Mouse (Mus musculus): ENCODE data around the gene Fam163b.

Fam163b gene

DNA sequence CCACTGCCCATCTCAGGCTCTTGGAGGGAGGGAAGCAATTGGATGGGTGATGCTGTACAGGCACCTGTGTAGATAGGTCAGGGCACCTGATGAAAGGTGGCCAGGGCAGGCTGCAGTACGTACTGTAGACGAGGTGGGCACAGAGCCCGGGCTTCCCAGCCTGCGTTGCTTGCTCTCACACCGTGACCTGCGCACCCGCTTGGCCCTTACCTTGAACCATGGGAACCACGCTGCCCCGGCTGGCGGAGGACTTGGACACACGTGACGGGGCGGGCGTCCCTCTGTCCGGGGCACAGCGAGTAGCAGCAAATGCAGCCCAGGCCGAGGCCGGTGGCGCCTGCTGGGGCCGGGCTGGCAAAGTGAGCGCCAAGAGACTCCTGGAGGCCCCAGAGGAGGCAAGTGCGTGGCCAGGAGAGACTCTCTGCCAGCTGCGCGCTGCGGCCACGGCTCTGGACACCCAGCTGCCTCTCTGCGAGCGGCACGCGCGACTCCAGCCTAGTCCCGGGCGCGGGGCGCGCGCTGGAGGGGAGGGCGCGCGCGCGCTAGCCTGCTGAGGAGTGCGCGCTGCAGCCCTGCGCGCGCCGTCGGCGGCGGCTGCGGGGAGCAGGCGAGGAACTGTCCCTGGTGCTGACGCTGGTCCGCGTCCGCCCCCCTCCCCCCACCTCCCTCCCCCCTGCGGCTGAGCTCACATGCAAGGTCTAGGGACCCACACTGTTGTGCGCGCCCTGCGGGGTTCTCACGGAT is at the start of gene Fam163b:
Gene Fam163b (minus strand): TSS at position 542 of the 744 bp plus-strand sequence.
- no peak for DNase-seq

DNA sequence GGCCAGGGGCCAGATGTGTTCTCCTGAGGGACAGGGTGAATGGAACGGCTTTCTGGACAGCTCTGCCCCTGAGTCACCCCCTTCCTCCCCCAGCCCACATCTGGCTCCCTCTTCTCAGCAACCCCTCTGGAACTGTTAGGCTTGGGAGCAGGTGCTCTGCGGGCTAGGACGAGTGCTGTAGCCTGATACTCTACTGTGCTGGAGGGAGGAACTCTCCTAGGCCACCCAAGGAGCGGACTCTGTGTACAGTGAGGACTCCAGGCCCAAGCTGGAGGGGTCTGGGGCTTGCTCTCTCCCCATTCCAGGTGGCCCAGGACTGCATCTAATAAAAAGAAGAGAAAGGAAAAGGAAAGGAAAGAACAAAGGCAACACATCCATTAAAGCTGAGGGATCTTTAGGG is 47.7 kb upstream of the Fam163b start:
- no peak for DNase-seq

DNA sequence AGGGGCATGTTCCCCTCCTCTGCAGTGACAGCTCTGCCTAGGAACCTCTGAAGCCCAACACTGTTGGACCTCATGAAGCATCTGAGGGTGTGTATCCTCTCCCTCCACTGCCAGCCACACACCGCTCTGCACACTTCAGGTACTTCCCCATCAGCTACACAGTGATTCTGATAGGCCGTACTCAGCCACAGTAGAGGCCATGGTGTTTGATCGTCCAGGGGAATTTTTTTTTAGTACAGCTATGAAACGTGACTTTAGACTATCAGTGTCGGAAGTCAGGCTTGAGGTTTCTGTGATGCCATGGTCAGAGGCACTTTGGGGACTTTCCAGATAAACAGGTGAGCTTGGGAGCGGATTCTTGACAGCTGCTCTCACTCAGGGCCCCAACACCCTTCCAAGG is 45.2 kb upstream of the Fam163b start:
- DNase-seq, result peak in 1 of 2 experiments; percentile 16

DNA sequence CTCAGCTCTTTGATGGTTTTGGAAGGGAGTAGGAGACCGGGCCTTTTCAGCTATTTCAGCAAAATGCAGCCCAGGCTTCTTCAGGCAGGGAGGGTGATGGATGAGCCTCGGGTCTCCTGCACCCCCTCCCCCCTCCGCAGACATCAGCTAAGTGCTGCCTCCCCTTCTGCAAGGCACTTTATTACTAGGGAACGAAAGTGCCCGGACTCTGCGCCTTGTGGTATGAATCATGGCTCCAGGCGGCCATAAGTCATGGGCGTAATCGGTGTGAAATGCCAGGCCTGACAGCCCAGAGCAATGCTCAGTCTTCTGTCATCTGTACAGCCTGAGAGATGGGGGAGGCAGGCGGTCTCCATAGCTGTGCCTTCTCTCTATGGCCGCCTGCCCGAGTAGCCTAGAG is 41.4 kb upstream of the Fam163b start:
- no peak for DNase-seq

DNA sequence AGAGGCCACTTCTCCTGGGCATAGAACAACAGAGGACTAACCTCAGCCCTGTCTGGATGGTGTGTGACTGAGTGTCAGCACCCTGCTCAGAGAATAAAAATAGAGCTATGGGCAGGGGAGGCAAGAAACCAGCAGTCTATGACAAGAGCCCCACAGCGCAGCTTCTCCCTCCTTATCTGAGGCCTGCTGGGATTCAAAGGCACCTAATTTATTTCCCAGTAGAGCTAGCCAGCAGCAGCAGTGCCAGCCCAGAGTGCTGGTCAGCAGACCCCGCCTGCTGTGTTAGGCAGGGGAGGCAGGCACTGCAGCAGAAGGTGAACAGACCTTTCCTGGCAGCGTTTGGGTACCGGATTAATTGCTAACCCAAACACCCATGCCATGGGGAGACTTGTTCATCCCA is 39.6 kb upstream of the Fam163b start:
- no peak for DNase-seq

DNA sequence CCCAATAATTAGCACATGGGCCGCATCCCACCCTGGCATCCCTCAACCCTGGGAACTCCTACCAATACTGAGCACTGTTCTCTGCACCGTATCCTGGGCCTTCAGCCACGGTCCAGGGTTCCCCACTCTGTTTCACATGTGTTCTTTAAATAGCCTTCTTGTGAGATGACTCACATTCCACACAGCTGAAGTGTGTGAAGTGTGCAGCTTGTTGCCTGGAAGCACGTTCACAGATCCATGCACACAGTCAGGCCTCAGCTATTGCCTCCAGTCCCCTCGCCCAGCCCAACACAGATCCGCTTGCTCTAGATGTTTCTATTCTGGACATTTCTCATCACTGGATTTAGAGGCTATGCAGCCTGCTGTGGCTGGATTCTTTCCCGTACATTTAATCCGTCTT is 36.8 kb upstream of the Fam163b start:
- DNase-seq, result no peak

DNA sequence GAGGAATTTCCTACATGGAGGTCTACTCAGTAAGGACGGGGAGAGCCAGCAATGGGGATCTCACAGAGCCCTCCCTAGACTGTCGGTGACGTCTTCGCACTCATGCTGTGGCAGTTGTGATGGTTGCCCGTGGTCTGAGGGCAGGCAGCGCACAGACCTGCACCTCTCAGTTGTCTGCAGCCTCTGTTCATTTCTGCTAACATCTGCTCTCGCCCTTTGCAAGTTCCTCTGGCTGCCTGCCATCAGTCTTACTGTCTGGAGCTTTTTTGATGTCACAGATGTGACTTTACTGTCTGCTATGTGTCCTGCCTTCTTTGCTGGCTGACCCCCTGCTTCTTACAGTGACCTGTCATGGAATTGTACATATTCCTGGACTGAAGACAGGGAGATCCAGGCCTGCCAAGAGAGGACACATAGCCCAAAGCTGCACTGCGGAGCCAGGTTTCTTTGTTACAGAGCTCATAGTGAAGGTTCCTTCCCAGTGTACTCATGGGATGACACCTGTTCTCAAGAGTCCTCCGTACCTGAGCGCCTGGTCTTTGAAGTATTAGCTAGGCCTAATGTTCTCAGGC is 33.5 kb upstream of the Fam163b start:
- no peak for DNase-seq

DNA sequence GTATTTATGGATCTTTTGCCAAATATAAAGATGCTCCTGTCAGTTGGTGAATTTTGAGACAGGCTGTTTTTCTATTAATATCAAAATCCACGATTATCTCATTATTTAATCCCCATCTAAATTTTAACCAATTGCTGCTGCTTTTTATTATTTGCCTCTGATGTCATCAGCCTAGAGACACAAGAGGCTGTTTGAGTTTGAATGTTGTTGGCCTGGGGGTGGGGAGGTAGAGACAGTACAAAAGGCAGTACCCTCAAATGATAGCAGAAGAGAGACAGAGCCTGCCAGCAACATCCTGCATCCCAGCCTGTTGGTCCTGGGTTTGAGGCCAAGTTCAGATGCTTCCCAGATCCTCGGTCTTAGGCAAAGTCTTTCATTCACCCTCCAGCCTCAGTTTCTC is 32.0 kb upstream of the Fam163b start:
- DNase-seq, result no peak

DNA sequence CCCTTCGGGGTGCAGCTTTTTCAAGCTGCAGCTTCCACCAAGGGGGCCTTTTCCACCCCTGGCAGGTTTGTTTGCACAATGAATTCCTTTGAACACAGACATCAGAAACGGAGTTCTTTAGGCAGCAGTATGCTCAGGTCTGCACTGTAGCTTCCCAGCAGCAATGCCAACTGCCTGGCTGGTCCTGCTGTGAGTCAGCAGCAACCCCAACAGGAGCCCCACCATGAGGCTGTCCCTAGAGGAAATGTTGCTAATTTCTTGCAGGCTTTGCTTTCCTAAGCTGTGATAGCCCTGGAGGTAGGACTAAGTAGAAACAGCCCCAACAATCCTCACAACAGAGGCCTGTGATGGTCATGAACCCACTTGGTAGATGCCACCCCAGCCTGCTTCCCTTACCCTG is 24.7 kb upstream of the Fam163b start:
- no peak for DNase-seq

DNA sequence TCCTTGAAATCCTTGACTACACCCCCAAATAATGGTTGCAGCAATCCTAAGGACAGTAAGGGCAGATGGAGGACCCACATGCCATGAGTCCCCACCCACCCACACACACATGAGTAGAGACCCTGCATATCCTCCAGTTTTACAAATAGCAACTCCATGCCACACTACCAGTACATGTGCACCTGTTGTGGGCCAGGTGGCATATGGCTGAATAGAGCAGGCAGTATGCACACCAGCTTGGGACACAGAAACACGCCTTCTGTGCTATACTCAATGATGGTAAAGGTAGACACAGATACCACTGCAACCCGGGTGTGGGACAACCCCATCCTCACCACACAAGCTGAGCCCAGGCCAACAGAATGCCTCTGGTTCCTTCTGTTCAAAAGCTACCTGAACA is 23.8 kb upstream of the Fam163b start:
- DNase-seq, result no peak

DNA sequence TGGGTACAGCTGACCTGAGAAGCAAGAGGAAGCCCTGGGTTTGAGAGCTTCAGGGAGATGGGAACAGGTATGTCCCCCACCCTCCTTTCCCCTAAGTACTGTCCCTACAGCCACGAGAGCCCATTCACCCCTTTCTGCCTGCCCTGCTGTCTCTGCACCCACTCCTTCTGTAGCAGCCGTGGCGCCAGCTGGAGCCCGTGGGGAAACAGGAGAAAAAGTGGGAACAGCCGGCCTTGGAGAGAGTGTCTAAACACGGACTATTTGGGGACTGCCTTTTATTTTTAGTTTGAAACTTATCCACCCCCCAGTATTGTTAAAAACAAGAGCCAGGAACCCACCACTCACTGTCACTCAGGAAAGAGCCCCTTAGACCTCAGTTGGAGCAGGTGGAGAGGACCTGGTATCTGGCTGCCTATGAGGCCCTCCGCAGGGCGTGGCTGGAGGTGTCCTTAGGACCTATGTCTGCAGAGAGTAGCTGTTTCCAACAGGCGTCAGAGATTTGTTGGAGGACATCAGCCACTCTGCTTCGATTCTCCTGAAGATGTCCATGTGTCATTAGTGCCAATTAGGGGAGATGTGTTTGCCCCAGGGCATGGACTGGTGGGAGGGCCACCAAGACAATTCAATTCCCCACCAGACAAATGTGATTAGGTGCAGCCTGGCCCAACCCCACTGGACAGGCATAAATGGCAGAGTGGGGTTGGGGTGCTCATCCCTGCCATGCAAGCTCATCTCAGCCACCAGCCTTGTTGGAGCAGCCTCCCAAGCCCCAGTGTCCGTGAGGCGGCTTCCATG is 22.7 kb upstream of the Fam163b start, which contains the start of gene Dbh:
Gene Dbh (plus strand): TSS at position 438 of the 795 bp plus-strand sequence.
- no peak for DNase-seq

DNA sequence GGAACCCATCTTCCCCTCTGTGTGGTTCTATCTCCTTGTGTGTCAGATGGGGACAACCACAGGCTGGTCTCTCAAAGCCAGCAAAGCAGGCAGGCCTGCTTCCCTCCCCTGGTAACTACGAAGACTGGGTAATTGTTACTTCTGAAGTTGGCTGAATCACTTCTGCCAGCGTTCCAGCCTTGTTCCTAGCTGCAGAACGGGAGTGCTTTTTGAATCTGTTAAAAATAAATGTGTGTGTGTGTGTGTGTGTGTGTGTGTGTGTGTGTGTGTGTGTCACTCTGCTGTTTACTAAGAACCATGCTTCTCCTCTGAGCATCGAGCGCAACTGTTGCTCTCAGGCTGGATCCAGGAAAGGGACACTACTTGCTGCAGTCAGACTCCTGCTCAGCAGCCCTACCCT is 21.6 kb upstream of the Fam163b start:
- no peak for DNase-seq

DNA sequence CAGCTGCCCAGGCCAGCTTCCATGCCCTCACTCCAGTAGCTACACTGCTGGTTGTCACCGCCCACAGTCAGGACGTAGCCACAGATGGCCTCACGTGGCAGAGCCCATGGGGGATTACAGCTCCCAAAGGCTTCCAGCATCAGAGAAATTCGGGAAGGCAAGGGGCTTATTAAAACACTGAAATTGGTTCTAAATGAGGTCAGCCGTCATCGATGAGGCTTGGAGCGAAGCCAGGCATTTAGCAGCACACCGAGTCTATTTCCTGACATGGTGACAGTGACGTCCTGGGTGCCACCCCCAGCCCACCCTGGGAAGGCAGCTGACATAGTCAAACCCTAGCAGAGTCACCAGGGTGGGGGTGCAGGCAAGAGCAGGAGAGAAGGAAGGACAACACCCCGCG is 20.4 kb upstream of the Fam163b start:
- DNase-seq, result no peak

DNA sequence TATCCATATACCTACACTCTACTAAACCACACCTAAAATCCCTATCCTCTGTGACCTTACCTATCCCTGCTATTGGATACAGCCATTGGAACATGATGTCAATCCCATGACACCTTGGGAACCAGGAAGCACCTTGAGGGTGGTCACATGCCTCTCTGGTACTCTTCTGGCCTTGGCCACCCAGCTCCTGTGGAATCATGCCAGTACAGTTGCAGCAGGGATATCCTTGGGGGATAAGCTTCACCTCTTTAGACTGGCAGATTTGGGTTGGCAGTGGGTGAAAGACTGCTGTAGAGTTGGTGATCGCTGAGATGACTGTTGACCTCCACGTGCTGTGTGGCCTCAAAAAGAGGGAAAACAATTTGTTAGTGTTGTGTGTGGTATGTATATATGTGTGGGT is 19.2 kb upstream of the Fam163b start:
- no peak for DNase-seq

DNA sequence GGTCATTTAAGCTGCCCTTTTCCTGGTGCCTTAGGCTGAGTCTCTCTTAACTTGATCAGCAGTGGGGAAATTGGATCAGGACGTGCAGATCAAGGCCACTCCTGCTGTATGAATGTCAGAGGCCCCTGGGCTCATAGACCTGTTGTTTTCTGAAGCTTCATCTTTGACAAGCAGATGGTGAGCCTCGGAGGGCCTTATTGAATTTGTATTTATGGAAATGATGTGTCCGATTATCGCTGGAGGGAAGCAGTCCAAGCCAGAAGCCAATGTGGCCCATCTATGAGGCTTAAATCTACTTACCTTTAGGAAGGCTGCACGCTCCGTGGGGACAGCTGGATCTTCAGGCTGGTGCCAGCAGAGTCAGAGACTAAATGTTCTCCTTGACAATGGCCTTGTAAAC is 14.3 kb upstream of the Fam163b start:
- DNase-seq, result no peak

DNA sequence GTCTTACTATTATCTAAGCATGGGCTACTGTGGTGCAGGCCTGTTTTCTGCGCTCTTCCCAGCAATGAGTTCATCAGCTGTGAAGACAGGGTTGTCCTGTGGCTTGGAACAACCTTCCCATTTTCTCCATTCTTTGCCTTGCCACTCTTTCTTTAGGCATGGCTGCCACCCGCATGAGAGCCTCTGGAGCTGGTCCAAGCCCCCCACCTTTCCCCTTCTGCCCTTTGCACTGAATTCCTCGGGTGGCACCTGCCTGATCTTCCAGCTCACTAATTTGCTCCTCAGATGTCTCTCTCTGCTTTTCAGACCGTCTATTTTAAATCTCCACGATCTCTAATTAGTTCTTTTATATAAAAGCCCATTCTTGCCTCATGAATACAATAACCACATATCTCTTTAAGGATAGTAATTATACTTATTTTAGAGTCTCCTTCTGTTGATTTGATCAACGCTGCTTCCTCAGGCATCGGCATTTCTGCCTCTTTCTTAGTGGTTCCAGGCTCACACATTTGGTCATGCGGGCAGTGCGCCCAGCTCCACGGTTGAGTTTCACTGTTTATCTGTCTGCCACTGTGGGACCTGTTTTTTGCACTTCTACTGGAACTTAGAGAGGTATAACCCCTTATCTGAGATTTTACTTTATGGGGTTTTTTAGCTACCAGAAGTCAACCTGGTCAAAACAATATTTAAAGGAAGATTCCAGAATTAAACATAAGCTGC is 12.3 kb upstream of the Fam163b start:
- no peak for DNase-seq

DNA sequence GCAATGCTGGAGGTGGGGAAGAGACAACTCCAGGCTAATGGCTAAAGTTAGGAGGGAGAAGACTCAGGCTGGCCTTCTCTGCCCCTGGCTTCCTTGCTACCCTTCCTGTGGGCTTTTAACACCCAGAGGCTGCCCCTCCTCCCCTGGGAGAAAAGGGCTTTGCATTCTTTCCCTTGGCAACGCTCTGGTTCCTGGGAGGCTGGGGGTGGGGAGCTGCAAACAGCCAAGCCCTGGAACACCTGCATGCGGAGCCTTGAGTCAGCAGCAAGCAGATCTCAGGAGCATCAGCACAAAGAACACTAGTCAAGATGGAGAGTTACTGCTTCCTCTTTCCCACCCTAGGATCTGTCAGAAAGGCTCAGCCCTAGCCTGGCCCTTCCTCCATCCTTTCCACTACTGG is 7.2 kb upstream of the Fam163b start:
- DNase-seq, result no peak

DNA sequence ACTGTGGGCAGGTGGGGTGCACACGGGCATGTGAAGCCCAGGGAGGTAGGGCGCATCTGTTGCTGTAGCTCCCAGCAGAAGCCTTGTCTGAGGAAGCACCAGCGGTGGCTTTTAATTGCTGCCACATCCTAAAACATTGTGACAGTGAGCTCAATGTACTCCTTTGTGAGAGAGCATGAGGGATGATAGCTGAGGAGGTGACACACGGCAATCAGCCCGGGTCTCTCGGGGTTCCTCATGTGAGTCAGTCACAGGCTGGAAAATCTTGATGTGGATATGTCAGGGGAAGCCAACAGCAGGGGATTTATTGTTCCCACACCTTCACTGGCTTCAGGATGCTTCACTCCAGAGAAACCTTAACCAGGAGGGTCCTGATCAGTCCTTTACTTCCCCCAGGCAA is 4.5 kb upstream of the Fam163b start:
- DNase-seq, result no peak

DNA sequence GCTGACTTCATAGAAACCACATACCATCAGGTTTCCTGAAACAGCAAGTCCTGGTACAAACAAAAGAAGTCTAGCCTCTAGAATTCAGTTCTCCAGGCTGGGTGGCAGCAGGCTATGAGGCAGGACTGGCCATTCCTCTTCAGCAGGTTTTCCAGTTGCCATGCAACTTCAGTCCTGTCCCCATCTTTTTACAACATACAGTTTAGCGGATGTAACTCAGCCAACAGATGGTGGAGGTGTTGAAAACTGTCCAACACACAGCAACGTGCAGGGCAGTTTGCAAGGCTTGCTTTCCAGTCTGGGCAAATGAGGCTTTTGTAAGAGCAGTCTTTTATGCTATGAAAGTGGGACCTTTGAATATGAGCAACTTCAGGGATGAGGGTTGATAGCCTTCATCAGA is 2.7 kb upstream of the Fam163b start:
- DNase-seq, result no peak

DNA sequence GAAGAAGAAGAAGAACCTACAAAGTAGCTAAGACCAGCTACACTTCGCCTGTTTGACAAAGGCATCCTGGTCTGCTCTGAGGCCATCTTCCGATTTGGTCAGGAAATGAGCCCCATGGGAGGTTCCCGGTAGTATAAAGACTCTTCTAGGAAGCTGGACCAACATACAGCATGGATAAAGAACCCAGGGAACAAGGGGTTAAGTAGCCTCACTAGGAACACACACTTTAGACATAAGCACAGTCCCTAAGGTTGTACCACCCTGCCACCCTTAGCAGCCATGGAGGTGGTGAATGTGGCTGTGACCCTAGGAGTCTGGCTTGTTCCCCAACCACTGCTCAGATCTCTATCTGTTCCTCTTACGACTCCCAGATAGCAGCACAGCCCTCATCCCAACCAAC is 3.9 kb downstream of the Fam163b start:
- no peak for DNase-seq

DNA sequence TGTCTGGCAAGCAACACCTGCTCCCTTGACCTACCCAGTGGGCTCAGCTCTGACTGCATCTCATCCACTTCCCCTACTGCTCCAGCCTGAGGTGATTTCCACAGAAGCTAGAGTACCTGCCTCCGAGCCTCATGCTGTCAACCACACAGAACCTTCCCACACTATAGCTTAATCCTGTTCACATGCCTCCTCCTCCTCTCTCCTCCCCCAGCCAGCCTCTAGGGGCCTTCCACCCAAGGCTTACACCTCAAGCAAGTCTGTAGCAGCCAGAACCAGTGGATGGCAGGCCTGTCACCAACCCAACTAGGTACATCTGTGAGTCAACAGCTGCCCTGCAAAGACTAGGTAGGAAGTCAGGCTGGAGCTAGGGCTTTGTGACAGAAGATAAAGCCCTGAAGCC is 5.5 kb downstream of the Fam163b start:
- no peak for DNase-seq

DNA sequence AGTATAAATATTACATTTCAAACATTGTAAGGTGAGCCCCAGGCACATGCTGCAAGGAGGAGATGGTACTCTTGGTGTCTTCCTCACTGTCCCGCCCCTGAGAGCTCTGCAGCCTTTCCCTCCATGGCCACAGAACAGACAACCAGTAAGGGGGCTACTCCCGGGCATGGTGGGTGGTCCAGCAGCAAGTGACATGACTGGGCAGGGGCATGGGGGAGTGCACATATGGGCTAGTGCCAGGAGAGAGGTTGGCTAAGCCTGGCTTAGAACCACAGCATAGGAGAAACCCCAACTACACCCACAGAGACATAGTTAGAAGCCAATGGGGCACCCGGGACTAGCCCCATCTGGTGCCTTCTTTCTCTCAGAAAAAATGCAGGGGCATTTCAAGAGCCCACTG is 6.0 kb downstream of the Fam163b start:
- no peak for DNase-seq

DNA sequence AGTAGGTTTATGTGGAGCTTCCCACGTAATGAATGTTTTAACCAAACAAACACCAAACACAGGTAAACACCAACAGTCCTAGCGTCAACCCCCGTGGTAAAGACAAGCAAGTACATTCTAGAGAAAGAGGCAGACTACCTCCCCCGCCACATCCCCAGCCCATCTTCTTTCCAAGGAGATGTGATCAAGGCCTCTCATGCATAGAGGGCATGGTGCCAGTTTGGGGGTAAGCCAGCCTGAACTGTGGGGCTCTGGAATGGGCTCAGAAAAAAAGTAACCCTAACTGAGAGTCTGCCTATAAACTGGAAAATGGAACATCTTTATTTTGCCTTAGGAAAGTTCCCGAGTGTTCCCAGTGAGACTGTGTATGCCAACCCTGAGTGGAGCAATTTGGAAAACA is 6.4 kb downstream of the Fam163b start:
- DNase-seq, result no peak
